In genomic region chr5:34761509-34761908, GRCm38 (mm10) we compare ENCODE assay signal across 8 mouse cellular contexts. TPM values are rescaled to one million over a fixed set of nuclear protein-coding genes. Genes with fewer than 3 reads are reported as not detected.
A peak's percentile ranks its signal among the peaks of the same experiment; 100 is the strongest.
DNase-seq lines count a peak whose midpoint lies in the region; ATAC-seq and TF ChIP-seq lines count a peak whose summit lies in the region.

Htt (plus strand) TSS chr5:34761740.

- H3K9me3 ChIP-seq in forebrain, embryonic 10.5 days = no peaks in the 10 kb centered on the region; the same call in 1 of the 2 replicates
- H3K9me3 ChIP-seq in heart, embryonic 15.5 days (replicated peaks) = no peaks in the 10 kb centered on the region
- H3K9me3 ChIP-seq in liver, embryonic 14.5 days (ENCODE audit: control insufficient read depth, low read length) = no peaks in the 10 kb centered on the region
- H3K9me3 ChIP-seq in neural tube, embryonic 11.5 days (ENCODE audit: control insufficient read depth, low read length) = no peaks in the 10 kb centered on the region
- no peaks in the 10 kb centered on the region for H3K9me3 ChIP-seq in stomach, postnatal 0 days (ENCODE audit: control insufficient read depth, low read length)

- peaks cover 20% of the 10 kb centered on the region for H3K4me1 ChIP-seq in forebrain, embryonic 10.5 days
- H3K4me1 ChIP-seq in heart, embryonic 15.5 days (replicated peaks) = peaks cover 11% of the 10 kb centered on the region
- H3K4me1 ChIP-seq in liver, embryonic 14.5 days (replicated peaks; ENCODE audit: control insufficient read depth in 2 of 2, insufficient read depth in 2 of 2, low read length in 1 of 2) = peaks cover 10 to 22% of the 10 kb centered on the region in 2 experiments
- H3K4me1 ChIP-seq in neural tube, embryonic 11.5 days (ENCODE audit: control insufficient read depth, insufficient read depth, low read length) = peaks cover 9% of the 10 kb centered on the region
- H3K4me1 ChIP-seq in stomach, postnatal 0 days (replicated peaks; ENCODE audit: control insufficient read depth, insufficient read depth) = no peaks in the 10 kb centered on the region

- peak within 1 kb of the TSS; percentile 86 for H3K4me2 ChIP-seq in heart, embryonic 15.5 days
- peak within 1 kb of the TSS; percentile 99 for H3K4me2 ChIP-seq in liver, embryonic 14.5 days (ENCODE audit: low read depth)
- H3K4me2 ChIP-seq in neural tube, embryonic 11.5 days (ENCODE audit: low read depth) = peak within 1 kb of the TSS; percentile 89
- peak within 1 kb of the TSS; percentile 96 for H3K4me2 ChIP-seq in stomach, postnatal 0 days (replicated peaks; ENCODE audit: low read depth)

- TF ChIP-seq CTCF in liver, embryonic 14.5 days (IDR thresholded peaks at IDR 0.05; ENCODE audit: low read depth) = peak; percentile 26; the same call in 1 of the 2 replicates
- peak; percentile 47; the same call in 1 of the 2 replicates for TF ChIP-seq CTCF in stomach, postnatal 0 days (IDR thresholded peaks at IDR 0.05; ENCODE audit: low read depth)

- H3K4me3 ChIP-seq in forebrain, embryonic 10.5 days = peak within 1 kb of the TSS; percentile 100
- peak within 1 kb of the TSS; percentile 86 for H3K4me3 ChIP-seq in heart, embryonic 15.5 days
- H3K4me3 ChIP-seq in liver, embryonic 14.5 days (ENCODE audit: insufficient read depth in 1 of 2, low read depth in 2 of 2, low read length in 2 of 2) = peak within 1 kb of the TSS; percentile 88 to 96
- H3K4me3 ChIP-seq in neural tube, embryonic 11.5 days (ENCODE audit: low read depth, low read length) = peak within 1 kb of the TSS; percentile 99
- H3K4me3 ChIP-seq in stomach, postnatal 0 days (ENCODE audit: low read depth, low read length) = peak within 1 kb of the TSS; percentile 89

- peaks cover 13% of the 10 kb centered on the region for H3K36me3 ChIP-seq in forebrain, embryonic 10.5 days (replicated peaks)
- no peaks in the 10 kb centered on the region for H3K36me3 ChIP-seq in heart, embryonic 15.5 days
- H3K36me3 ChIP-seq in liver, embryonic 14.5 days (replicated peaks; ENCODE audit: control insufficient read depth, insufficient read depth, low read depth) = no peaks in the 10 kb centered on the region
- H3K36me3 ChIP-seq in neural tube, embryonic 11.5 days (ENCODE audit: control insufficient read depth, insufficient read depth, low read length) = no peaks in the 10 kb centered on the region
- H3K36me3 ChIP-seq in stomach, postnatal 0 days (ENCODE audit: control insufficient read depth, insufficient read depth, low read length) = no peaks in the 10 kb centered on the region

- under 1% methylated on average over 35 of the region's 35 CpGs for WGBS in forebrain, embryonic 10.5 days
- WGBS in heart, embryonic 15.5 days = under 1% methylated on average over 35 of the region's 35 CpGs
- 0% methylated on average over 35 of the region's 35 CpGs for WGBS in liver, embryonic 14.5 days (ENCODE audit: insufficient replicate concordance)
- under 1% methylated on average over 31 of the region's 35 CpGs for WGBS in neural tube, embryonic 11.5 days
- WGBS in stomach, postnatal 0 days = 1% methylated on average over 35 of the region's 35 CpGs

- TF ChIP-seq EP300 in liver, embryonic 14.5 days (IDR thresholded peaks at IDR 0.05; ENCODE audit: low read depth) = no peak
- no peak for TF ChIP-seq EP300 in stomach, postnatal 0 days (optimal IDR thresholded peaks at IDR 0.05)

- peak within 1 kb of the TSS; percentile 95 for H3K27ac ChIP-seq in forebrain, embryonic 10.5 days
- H3K27ac ChIP-seq in heart, embryonic 15.5 days = peak within 1 kb of the TSS; percentile 90
- H3K27ac ChIP-seq in liver, embryonic 14.5 days = peak within 1 kb of the TSS; percentile 73
- peak within 1 kb of the TSS; percentile 90 for H3K27ac ChIP-seq in neural tube, embryonic 11.5 days (ENCODE audit: low read depth, low read length)
- peak within 1 kb of the TSS; percentile 90 for H3K27ac ChIP-seq in stomach, postnatal 0 days (replicated peaks)

- H3K9ac ChIP-seq in heart, embryonic 15.5 days = peak within 1 kb of the TSS; percentile 92
- peak within 1 kb of the TSS; percentile 96 for H3K9ac ChIP-seq in liver, embryonic 14.5 days (replicated peaks)
- peak within 1 kb of the TSS; percentile 92 for H3K9ac ChIP-seq in neural tube, embryonic 11.5 days (ENCODE audit: low read length)
- peak within 1 kb of the TSS; percentile 89 for H3K9ac ChIP-seq in stomach, postnatal 0 days (ENCODE audit: low read length)

- ATAC-seq in heart, embryonic 15.5 days (replicated peaks; ENCODE audit: insufficient number of reproducible peaks, insufficient read depth, low FRiP score, low read depth) = peak; percentile 98
- peak; percentile 96 for ATAC-seq in liver, embryonic 14.5 days (ENCODE audit: insufficient read depth)
- peak; percentile 98 for ATAC-seq in neural tube, embryonic 11.5 days (ENCODE audit: insufficient read depth, low FRiP score, low TSS enrichment)
- ATAC-seq in stomach, postnatal 0 days (ENCODE audit: low FRiP score, low TSS enrichment) = peak; percentile 98

- peaks cover 5% of the 10 kb centered on the region; the same call in 1 of the 2 replicates for H3K27me3 ChIP-seq in forebrain, embryonic 10.5 days (ENCODE audit: poor library complexity, severe bottlenecking)
- no peaks in the 10 kb centered on the region for H3K27me3 ChIP-seq in heart, embryonic 15.5 days
- H3K27me3 ChIP-seq in liver, embryonic 14.5 days (ENCODE audit: control insufficient read depth, insufficient read depth, low read length) = no peaks in the 10 kb centered on the region; the same call in 1 of the 2 replicates
- no peaks in the 10 kb centered on the region for H3K27me3 ChIP-seq in neural tube, embryonic 11.5 days (ENCODE audit: control insufficient read depth, insufficient read depth, low read length)
- H3K27me3 ChIP-seq in stomach, postnatal 0 days (ENCODE audit: control insufficient read depth, insufficient read depth, low read length) = no peaks in the 10 kb centered on the region

- DNase-seq in CD8-positive naive resting alpha-beta T cell, adult 2 months (ENCODE audit: low read depth in 2 of 2, low spot score in 2 of 2) = peak; percentile 94 to 95
- peak; percentile 92 for DNase-seq in c-Kit-positive CD71-negative TER-119-negative erythroid progenitor cells, embryonic 14.5 days (ENCODE audit: low read depth)
- peak; percentile 96 for DNase-seq in forebrain, embryonic 10.5 days (ENCODE audit: extremely low spot score, low spot score)
- peak; percentile 97 to 98 for DNase-seq in kidney, postnatal 25 days
- DNase-seq in liver, embryonic 14.5 days (ENCODE audit: low read depth in 3 of 3, low spot score in 3 of 3) = peak; percentile 90 to 93 (median 91)
- DNase-seq in neural tube, embryonic 11.5 days (ENCODE audit: low spot score) = peak; percentile 98
- DNase-seq in stomach, postnatal 0 days (ENCODE audit: low spot score) = peak; percentile 94

RNA-seq across cellular contexts. Expression of gene Htt, which starts in this region (rescaled TPM):
- polyA plus RNA-seq in forebrain, embryonic 10.5 days (2016; fragmentation: Nextera tagmentation; extraction: Ambion mirVana) = 16.5 and 19.2 TPM in 2 replicates
- 6.0 and 9.1 TPM in 2 replicates for polyA plus RNA-seq in heart, embryonic 15.5 days (2015; fragmentation: Nextera tagmentation; extraction: Ambion mirVana)
- 5.9 and 6.3 TPM in 2 replicates for polyA plus RNA-seq in liver, embryonic 14.5 days (2012; rRNA removed)
- polyA plus RNA-seq in liver, embryonic 14.5 days (2014; fragmentation: Nextera tagmentation; extraction: Ambion mirVana) = 4.8 and 5.0 TPM in 2 replicates
- 14.8 and 16.3 TPM in 2 replicates for polyA plus RNA-seq in neural tube, embryonic 11.5 days (2014; fragmentation: Nextera tagmentation; extraction: Ambion mirVana)
- polyA plus RNA-seq in stomach, postnatal 0 days (2015; fragmentation: Nextera tagmentation; extraction: Ambion mirVana) = 3.0 and 3.5 TPM in 2 replicates

Comparison
In these comparisons a context has a peak if more than half of its experiments do, and no peak if none do; other contexts are left out.
1. Peak in every context shown above with its lines: DNase-seq, ATAC-seq, H3K4me3 ChIP-seq and H3K27ac ChIP-seq.